Mouse (Mus musculus) embryonic facial prominence, embryonic 14.5 days (tissue): Measurements from ENCODE around the gene Me3. TPM values are rescaled to one million over a fixed set of nuclear protein-coding genes. Genes with fewer than 3 reads are reported as not detected.

Source experiments
- ATAC-seq: fragments of 200-750 bp; cut with Nextera tagmentation; 2 replicates; pipeline ENCODE4 v1.8.0; 2017; ENCODE audit warnings: low read depth, moderate number of reproducible peaks, moderate TSS enrichment
- DNase-seq: peaks from one replicate; pipeline ENCODE4 v3.0.0-alpha.2; 2015; ENCODE audit warnings: low spot score
- H3K27ac ChIP-seq: fragments of 300-500 bp; sonication (generic); replicated peaks from 2 replicates; pipeline ENCODE4 v1.5.1; 2014; ENCODE audit warnings: low read depth, mild to moderate bottlenecking, low read length, moderate library complexity
- H3K27me3 ChIP-seq: fragments of 300-500 bp; sonication (generic); replicated peaks from 2 replicates; pipeline ENCODE4 v1.6.1; 2014; ENCODE audit warnings: low read length; ENCODE audit not compliant: control insufficient read depth, insufficient read depth
- H3K36me3 ChIP-seq: fragments of 300-500 bp; sonication (generic); 2 replicates; pipeline ENCODE4 v1.6.1; 2014; ENCODE audit warnings: low read length, mixed read lengths; ENCODE audit not compliant: control insufficient read depth, insufficient read depth
- H3K4me1 ChIP-seq: fragments of 300-500 bp; sonication (generic); 2 replicates; pipeline ENCODE4 v1.6.1; 2014; ENCODE audit warnings: antibody characterized with exemption, low read length; ENCODE audit not compliant: control insufficient read depth, insufficient read depth
- H3K4me2 ChIP-seq: fragments of 300-500 bp; sonication (generic); 2 replicates; pipeline ENCODE4 v1.6.1; 2014; ENCODE audit warnings: low read depth, mild to moderate bottlenecking, low read length, moderate library complexity, mixed read lengths
- H3K4me3 ChIP-seq: fragments of 300-500 bp; sonication (generic); 2 replicates; pipeline ENCODE4 v1.5.1; 2014; ENCODE audit warnings: low read depth, mild to moderate bottlenecking, low read length
- H3K9ac ChIP-seq: fragments of 300-500 bp; sonication (generic); 2 replicates; pipeline ENCODE4 v1.6.1; 2014; ENCODE audit warnings: low read depth, mild to moderate bottlenecking, low read length, moderate library complexity, mixed read lengths
- H3K9me3 ChIP-seq: fragments of 300-500 bp; sonication (generic); 2 replicates; pipeline ENCODE4 v1.6.1; 2016; ENCODE audit warnings: low read length; ENCODE audit not compliant: control insufficient read depth
- WGBS: fragments of 180-500 bp; shearing (Covaris S2); extraction: QIAGEN DNeasy Blood & Tissue Kit; methylation state at CpG from one replicate; pipeline ENCODE4 v1.1.7; 2014; 5-methylcytosine and 5-hydroxymethylcytosine counted together
- polyA plus RNA-seq: library from polyadenylated mRNA; unstranded; fragments of >200 nt; fragmentation: Nextera tagmentation; extraction: Ambion mirVana; gene quantifications from 2 replicates; pipeline ENCODE4 v1.2.1, GENCODE M21; 2014

Gene Me3
- polyA plus RNA-seq, 1 experiment from 2014 or later, result 1.9 TPM

- 0 out of 2 replicates have a peak overlapping the region, but pooled peaks have one; percentile 69 for H3K27ac ChIP-seq
- no peaks in the 10 kb centered on the region for H3K9me3 ChIP-seq
- no peak overlapping the region for H3K9ac ChIP-seq
- H3K4me1 ChIP-seq, result peaks cover 22% of the 10 kb centered on the region; the same call in 1 of the 2 replicates
- H3K27me3 ChIP-seq, result no peaks in the 10 kb centered on the region
- H3K4me3 ChIP-seq, result no peak overlapping the region
- no peak overlapping the region for H3K4me2 ChIP-seq
- ATAC-seq (no peak), DNase-seq (peak; percentile 39)
- 29% methylated on average over 1 of the region's 1 CpGs for WGBS
- no peaks in the 10 kb centered on the region for H3K36me3 ChIP-seq
Observed at GRCm38 (mm10) chr7:89677850-89678249, 45.7 kb downstream of the Me3 start.

- H3K27ac ChIP-seq, result peak overlapping the region; percentile 69
- H3K27me3 ChIP-seq, result no peaks in the 10 kb centered on the region
- peaks cover 22% of the 10 kb centered on the region; the same call in 1 of the 2 replicates for H3K4me1 ChIP-seq
- H3K9me3 ChIP-seq, result no peaks in the 10 kb centered on the region
- H3K36me3 ChIP-seq, result no peaks in the 10 kb centered on the region
- H3K4me2 ChIP-seq, result no peak overlapping the region
- DNase-seq (no peak), ATAC-seq (0 out of 2 replicates have a peak, but pooled peaks have one; percentile 55)
- 79% methylated on average over 5 of the region's 5 CpGs for WGBS
- H3K4me3 ChIP-seq, result no peak overlapping the region
- H3K9ac ChIP-seq, result no peak overlapping the region
Observed at GRCm38 (mm10) chr7:89678719-89679118, 46.5 kb downstream of the Me3 start.

GRCm38 (mm10) chr7:89679139-89679538, 46.9 kb downstream of the Me3 start:
- peaks cover 22% of the 10 kb centered on the region; the same call in 1 of the 2 replicates for H3K4me1 ChIP-seq
- no peak overlapping the region for H3K9ac ChIP-seq
- no peak overlapping the region for H3K4me3 ChIP-seq
- 0 out of 2 replicates have a peak overlapping the region, but pooled peaks have one; percentile 10 for H3K4me2 ChIP-seq
- no peaks in the 10 kb centered on the region for H3K27me3 ChIP-seq
- 48% methylated on average over 6 of the region's 6 CpGs for WGBS
- H3K36me3 ChIP-seq, result no peaks in the 10 kb centered on the region
- H3K9me3 ChIP-seq, result no peaks in the 10 kb centered on the region
- ATAC-seq, result no peak
- peak; percentile 83 for DNase-seq
- H3K27ac ChIP-seq, result peak overlapping the region; percentile 69

- Histone ChIP-seq H3K27ac (peak overlapping the region; percentile 69; the same call in 1 of the 2 replicates), H3K27me3 (no peaks in the 10 kb centered on the region), H3K4me1 (peaks cover 22% of the 10 kb centered on the region; the same call in 1 of the 2 replicates), H3K9me3 (no peaks in the 10 kb centered on the region), H3K36me3 (no peaks in the 10 kb centered on the region), H3K4me3 (no peak overlapping the region), H3K9ac (no peak overlapping the region), H3K4me2 (0 out of 2 replicates have a peak overlapping the region, but pooled peaks have one; percentile 10)
- ATAC-seq, result no peak
- DNase-seq, result no peak
- WGBS, result 72% methylated on average over 2 of the region's 2 CpGs
Observed at GRCm38 (mm10) chr7:89679621-89680140, 47.5 kb downstream of the Me3 start.

- 74% methylated on average over 3 of the region's 3 CpGs for WGBS
- no peak overlapping the region for H3K4me3 ChIP-seq
- no peaks in the 10 kb centered on the region for H3K36me3 ChIP-seq
- peaks cover 22% of the 10 kb centered on the region; the same call in 1 of the 2 replicates for H3K4me1 ChIP-seq
- no peak for DNase-seq
- H3K27ac ChIP-seq, result no peak overlapping the region
- no peak overlapping the region for H3K4me2 ChIP-seq
- ATAC-seq, result no peak
- no peaks in the 10 kb centered on the region for H3K27me3 ChIP-seq
- H3K9ac ChIP-seq, result no peak overlapping the region
- H3K9me3 ChIP-seq, result no peaks in the 10 kb centered on the region
Observed at GRCm38 (mm10) chr7:89680891-89681290, 48.7 kb downstream of the Me3 start.

- no peak overlapping the region for H3K9ac ChIP-seq
- H3K9me3 ChIP-seq, result no peaks in the 10 kb centered on the region
- ATAC-seq (no peak), DNase-seq (no peak)
- H3K4me1 ChIP-seq, result peaks cover 20% of the 10 kb centered on the region; the same call in 1 of the 2 replicates
- WGBS, result 81% methylated on average over 10 of the region's 10 CpGs
- H3K27me3 ChIP-seq, result no peaks in the 10 kb centered on the region
- H3K4me3 ChIP-seq, result no peak overlapping the region
- no peak overlapping the region for H3K27ac ChIP-seq
- H3K4me2 ChIP-seq, result no peak overlapping the region
- H3K36me3 ChIP-seq, result no peaks in the 10 kb centered on the region
Observed at GRCm38 (mm10) chr7:89681666-89682470, 49.7 kb downstream of the Me3 start.

- no peaks in the 10 kb centered on the region for H3K9me3 ChIP-seq
- peaks cover 4% of the 10 kb centered on the region; the same call in 1 of the 2 replicates for H3K4me1 ChIP-seq
- no peak overlapping the region for H3K4me3 ChIP-seq
- H3K4me2 ChIP-seq, result no peak overlapping the region
- DNase-seq (no peak), ATAC-seq (no peak)
- no peak overlapping the region for H3K9ac ChIP-seq
- no peaks in the 10 kb centered on the region for H3K27me3 ChIP-seq
- no peaks in the 10 kb centered on the region for H3K36me3 ChIP-seq
- no peak overlapping the region for H3K27ac ChIP-seq
Observed at GRCm38 (mm10) chr7:89698186-89698585, 66.0 kb downstream of the Me3 start.

GRCm38 (mm10) chr7:89699668-89700350, 67.6 kb downstream of the Me3 start:
- 53% methylated on average over 5 of the region's 5 CpGs for WGBS
- no peaks in the 10 kb centered on the region for H3K9me3 ChIP-seq
- no peak overlapping the region for H3K9ac ChIP-seq
- H3K4me3 ChIP-seq, result no peak overlapping the region
- no peaks in the 10 kb centered on the region for H3K27me3 ChIP-seq
- H3K27ac ChIP-seq, result no peak overlapping the region
- H3K4me2 ChIP-seq, result no peak overlapping the region
- no peaks in the 10 kb centered on the region for H3K36me3 ChIP-seq
- H3K4me1 ChIP-seq, result peaks cover 4% of the 10 kb centered on the region; the same call in 1 of the 2 replicates
- no peak for DNase-seq
- ATAC-seq, result no peak
